Comparison of ENCODE assay signal across 8 mouse cellular contexts in genomic region chr5:105701326-105701725, GRCm38 (mm10). TPM values are rescaled to one million over a fixed set of nuclear protein-coding genes. Genes with fewer than 3 reads are reported as not detected.
DNase-seq lines count a peak whose midpoint lies in the region; ATAC-seq and TF ChIP-seq lines count a peak whose summit lies in the region.

No protein-coding gene starts in this region.

- H3K27ac ChIP-seq in testis, adult 2 months (ENCODE audit: control insufficient read depth, insufficient read depth, low read depth, low read length), result no peak overlapping the region; the same call in 1 of the 2 replicates
- no peak overlapping the region for H3K27ac ChIP-seq in liver, embryonic 11.5 days (ENCODE audit: low read depth, low read length)
- H3K27ac ChIP-seq in stomach, embryonic 16.5 days (ENCODE audit: low read length), result no peak overlapping the region

- H3K9me3 ChIP-seq in liver, embryonic 11.5 days (ENCODE audit: control insufficient read depth, low read length), result no peaks in the 10 kb centered on the region
- H3K9me3 ChIP-seq in stomach, embryonic 16.5 days (replicated peaks; ENCODE audit: control insufficient read depth, low read length), result no peaks in the 10 kb centered on the region

- TF ChIP-seq CTCF in testis, adult 2 months (IDR thresholded peaks at IDR 0.05; ENCODE audit: control insufficient read depth, insufficient read depth, insufficient replicate concordance, low read depth, low read length), result no peak

- no peaks in the 10 kb centered on the region for H3K36me3 ChIP-seq in testis, adult 2 months (ENCODE audit: control insufficient read depth, insufficient read depth, low read length)
- no peaks in the 10 kb centered on the region for H3K36me3 ChIP-seq in liver, embryonic 11.5 days (ENCODE audit: control insufficient read depth, insufficient read depth, low read length)
- no peaks in the 10 kb centered on the region for H3K36me3 ChIP-seq in stomach, embryonic 16.5 days (ENCODE audit: control insufficient read depth, insufficient read depth, low read length)

- 45% methylated on average over 9 of the region's 9 CpGs for WGBS in liver, embryonic 11.5 days
- WGBS in stomach, embryonic 16.5 days, result 48% methylated on average over 9 of the region's 9 CpGs

- H3K27me3 ChIP-seq in testis, adult 2 months (ENCODE audit: control insufficient read depth, insufficient read depth, low read length), result no peaks in the 10 kb centered on the region
- no peaks in the 10 kb centered on the region for H3K27me3 ChIP-seq in liver, embryonic 11.5 days (replicated peaks; ENCODE audit: control insufficient read depth, insufficient read depth, low read length)
- no peaks in the 10 kb centered on the region for H3K27me3 ChIP-seq in stomach, embryonic 16.5 days (ENCODE audit: control insufficient read depth, insufficient read depth, low read length)

- ATAC-seq in liver, embryonic 11.5 days (replicated peaks; ENCODE audit: low FRiP score), result no peak
- no peak for ATAC-seq in stomach, embryonic 16.5 days (ENCODE audit: insufficient read depth, low FRiP score)

- H3K4me3 ChIP-seq in testis, adult 2 months (ENCODE audit: control insufficient read depth, low read depth, low read length), result peak overlapping the region; percentile 80
- H3K4me3 ChIP-seq in liver, embryonic 11.5 days (ENCODE audit: low read depth, low read length), result peak overlapping the region; percentile 91
- peak overlapping the region; percentile 88 for H3K4me3 ChIP-seq in stomach, embryonic 16.5 days (replicated peaks; ENCODE audit: low read length)

- no peak overlapping the region for H3K9ac ChIP-seq in liver, embryonic 11.5 days (ENCODE audit: low read depth, low read length)
- H3K9ac ChIP-seq in stomach, embryonic 16.5 days (ENCODE audit: low read length), result no peak overlapping the region; the same call in 1 of the 2 replicates

- no peak for TF ChIP-seq POLR2A in testis, adult 2 months (IDR thresholded peaks at IDR 0.05; ENCODE audit: control insufficient read depth, low read depth, low read length)

- peaks cover 6% of the 10 kb centered on the region; the same call in 1 of the 2 replicates for H3K4me1 ChIP-seq in testis, adult 2 months (ENCODE audit: control insufficient read depth, insufficient read depth, low read length)
- H3K4me1 ChIP-seq in liver, embryonic 11.5 days (replicated peaks; ENCODE audit: control insufficient read depth, insufficient read depth, low read length), result peaks cover 35% of the 10 kb centered on the region
- peaks cover 24% of the 10 kb centered on the region for H3K4me1 ChIP-seq in stomach, embryonic 16.5 days (ENCODE audit: control insufficient read depth, insufficient read depth, low read length)

- DNase-seq in embryo, embryonic 10.5 days (ENCODE audit: low spot score), result peak; percentile 36
- DNase-seq in embryo, embryonic 9.5 days (ENCODE audit: extremely low spot score), result no peak
- DNase-seq in testis, postnatal 14 days (ENCODE audit: low spot score), result no peak
- no peak for DNase-seq in liver, embryonic 11.5 days (ENCODE audit: low spot score)
- no peak for DNase-seq in right cerebral cortex, postnatal 10 days (ENCODE audit: low spot score in 2 of 2)
- DNase-seq in urinary bladder, postnatal 14 days (ENCODE audit: low spot score), result no peak

- peak overlapping the region; percentile 91 for H3K4me2 ChIP-seq in liver, embryonic 11.5 days
- peak overlapping the region; percentile 93 for H3K4me2 ChIP-seq in stomach, embryonic 16.5 days (ENCODE audit: low read depth, low read length)

RNA-seq across cellular contexts. Expression of gene Lrrc8d, which starts 1.6 kb away (rescaled TPM):
- polyA plus RNA-seq in testis, adult 2 months (2012; rRNA removed), result 2.2 and 4.8 TPM in 2 replicates
- polyA plus RNA-seq in liver, embryonic 11.5 days (2014; fragmentation: Nextera tagmentation; extraction: Ambion mirVana), result 18.0 and 21.4 TPM in 2 replicates
- 8.8 and 9.7 TPM in 2 replicates for polyA plus RNA-seq in stomach, embryonic 16.5 days (2015; fragmentation: Nextera tagmentation; extraction: Ambion mirVana)
